Mouse (Mus musculus) spleen, adult 10 weeks (tissue): Measurements from ENCODE around the gene Neurod1. TPM values are rescaled to one million over a fixed set of nuclear protein-coding genes. Genes with fewer than 3 reads are reported as not detected.

ENCODE experiments used
- polyA plus RNA-seq: library from polyadenylated mRNA; stranded (reverse); fragments of 350-450 nt; fragmentation: Illumina TruSeq; extraction: RNeasy Lipid Tissue Mini Kit (QIAGEN cat#74804); gene quantifications from one replicate; pipeline ENCODE4 v1.2.3, GENCODE M21; 2015; ENCODE audit warnings: low replicate concordance; ENCODE audit not compliant: insufficient read depth

The Neurod1 gene
- polyA plus RNA-seq, result not detected

DNA sequence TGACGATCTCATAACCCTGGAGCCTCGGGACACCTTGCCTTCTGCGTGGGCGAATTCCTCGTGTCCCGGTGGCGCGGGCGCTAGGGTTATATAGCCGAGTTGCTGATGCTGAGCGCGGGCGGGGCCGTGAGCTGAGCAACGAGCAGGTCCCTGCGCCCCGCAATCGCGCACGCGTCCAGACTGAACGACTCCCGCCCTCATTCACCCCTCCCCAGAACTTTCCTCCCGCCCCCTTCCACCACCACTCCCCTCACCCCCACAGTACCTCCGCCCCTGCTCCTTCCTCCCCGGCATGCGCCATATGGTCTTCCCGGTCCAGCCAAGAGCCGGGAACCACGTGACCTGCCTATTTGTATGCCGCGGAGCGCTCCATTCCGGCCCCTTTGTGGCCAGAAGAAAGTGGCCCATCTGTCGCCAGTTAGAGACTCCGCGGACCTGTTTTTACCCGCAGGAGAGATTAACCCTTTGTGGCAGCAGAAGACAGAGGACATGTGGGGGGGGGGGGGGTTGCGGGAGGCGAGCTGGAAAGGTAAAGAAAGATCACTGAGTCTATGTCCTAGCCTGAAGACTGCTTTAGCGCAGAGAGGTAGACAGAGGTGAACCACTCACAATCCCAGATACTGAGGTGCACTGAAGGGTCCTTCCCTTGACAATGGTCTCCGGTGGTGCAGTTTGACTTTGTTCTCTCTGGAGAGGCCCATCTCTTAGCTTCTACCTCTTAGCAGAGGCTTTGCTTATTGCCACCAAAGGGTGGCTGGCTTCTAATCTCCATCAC is at the start of gene Neurod1, which contains the start of gene Cerkl:
Gene Neurod1, minus strand, starts transcription at position 177 of the 775 bp plus-strand sequence.
Gene Cerkl, minus strand, starts transcription at position 211 of the 775 bp plus-strand sequence.

Other genes with a start within 250 kb of the Neurod1 start
- 183 TPM for gene Itga4, start 201.3 kb downstream of the Neurod1 start, polyA plus RNA-seq
- 11.1 TPM for gene Cerkl, start within 50 bp of the Neurod1 start, polyA plus RNA-seq
- 30.6 TPM for gene Itprid2, start 178.6 kb upstream of the Neurod1 start, polyA plus RNA-seq